Mouse (Mus musculus) adrenal gland, adult 18-20 months (tissue): ENCODE measurements around the gene Txn2. TPM values are rescaled to one million over a fixed set of nuclear protein-coding genes. Genes with fewer than 3 reads are reported as not detected.

Experiments used
- DNase-seq, 2 experiments: peaks; one replicate each; pipeline ENCODE4 v3.0.0; 2021 to 2022; ENCODE audit warnings: low spot score in 2 of 2
- total RNA-seq, 2 experiments: library from RNA; stranded (reverse); gene quantifications; 1 replicate in 1 of 2; 2 replicates in 1 of 2; pipeline ENCODE4 v1.2.3; 2021

Txn2 gene
- total RNA-seq, 2 experiments from 2014 or later: 544 to 611 TPM

GRCm38 (mm10) chr15:77934968-77935367, 6.2 kb upstream of the Txn2 start:
- no peak for DNase-seq

GRCm38 (mm10) chr15:77934326-77934725, 5.5 kb upstream of the Txn2 start:
- no peak for DNase-seq

- DNase-seq: peak; percentile 100
Observed at GRCm38 (mm10) chr15:77933770-77934169, 5.0 kb upstream of the Txn2 start.

GRCm38 (mm10) chr15:77933222-77933621, 4.4 kb upstream of the Txn2 start:
- no peak for DNase-seq

GRCm38 (mm10) chr15:77931689-77932016, 2.8 kb upstream of the Txn2 start:
- no peak for DNase-seq

- DNase-seq: no peak
Observed at GRCm38 (mm10) chr15:77930986-77931688, 2.3 kb upstream of the Txn2 start.

GRCm38 (mm10) chr15:77929804-77930203, 998 bp upstream of the Txn2 start:
- no peak for DNase-seq

- DNase-seq: no peak
Observed at GRCm38 (mm10) chr15:77928091-77928490, 715 bp downstream of the Txn2 start.

GRCm38 (mm10) chr15:77926921-77927320, 1.9 kb downstream of the Txn2 start:
- no peak for DNase-seq

- no peak for DNase-seq
Observed at GRCm38 (mm10) chr15:77925195-77925594, 3.6 kb downstream of the Txn2 start.

GRCm38 (mm10) chr15:77923267-77924035, 5.4 kb downstream of the Txn2 start:
- DNase-seq: no peak

- DNase-seq: no peak
Observed at GRCm38 (mm10) chr15:77922710-77923109, 6.1 kb downstream of the Txn2 start.

GRCm38 (mm10) chr15:77921636-77922035, 7.2 kb downstream of the Txn2 start:
- no peak for DNase-seq

- no peak for DNase-seq
Observed at GRCm38 (mm10) chr15:77920511-77921462, 8.0 kb downstream of the Txn2 start.

- DNase-seq: no peak
Observed at GRCm38 (mm10) chr15:77919441-77919840, 9.4 kb downstream of the Txn2 start.

GRCm38 (mm10) chr15:77916851-77917544, 11.8 kb downstream of the Txn2 start:
- peak; percentile 89 to 93 for DNase-seq

- DNase-seq: no peak
Observed at GRCm38 (mm10) chr15:77915287-77915686, 13.5 kb downstream of the Txn2 start.

- DNase-seq: no peak
Observed at GRCm38 (mm10) chr15:77914507-77914906, 14.3 kb downstream of the Txn2 start.

GRCm38 (mm10) chr15:77913054-77913453, 15.8 kb downstream of the Txn2 start:
- peak in 1 of 2 experiments; percentile 31 for DNase-seq

GRCm38 (mm10) chr15:77912585-77912984, 16.2 kb downstream of the Txn2 start:
- peak in 1 of 2 experiments; percentile 22 for DNase-seq

GRCm38 (mm10) chr15:77912048-77912447, 16.8 kb downstream of the Txn2 start:
- peak in 1 of 2 experiments; percentile 27 for DNase-seq
